Mouse (Mus musculus) lung, adult 2 months (tissue): Measurements from ENCODE around the gene Tex261. TPM values are rescaled to one million over a fixed set of nuclear protein-coding genes. Genes with fewer than 3 reads are reported as not detected.
A peak's percentile ranks its signal among the peaks of the same experiment; 100 is the strongest.

Source experiments
- DNase-seq: peaks from one replicate; pipeline ENCODE4 v3.0.0; 2022
- H3K4me1 ChIP-seq: fragments of 200-500 bp; 2 replicates; pipeline ENCODE4 v1.6.1; 2011; ENCODE audit warnings: low read length; ENCODE audit not compliant: control insufficient read depth, insufficient read depth
- H3K4me3 ChIP-seq: fragments of 200-500 bp; replicated peaks from 2 replicates; pipeline ENCODE3; 2011; ENCODE audit warnings: low read depth, mild to moderate bottlenecking, control low read depth, low read length; ENCODE audit errors: extremely low read depth
- CTCF ChIP-seq: fragments of 200-500 bp; IDR thresholded peaks from 2 replicates; pipeline ENCODE4 v1.5.1; 2011; ENCODE audit warnings: mild to moderate bottlenecking, low read length, control low read depth; ENCODE audit not compliant: insufficient read depth
- POLR2A ChIP-seq: fragments of 200-500 bp; IDR thresholded peaks from 2 replicates; pipeline ENCODE4 v1.6.1; 2011; ENCODE audit warnings: low read depth, mild to moderate bottlenecking, control low read depth, low read length, borderline replicate concordance; ENCODE audit errors: extremely low read depth
- WGBS: fragments of 180-500 bp; shearing (Covaris S2); methylation state at CpG from one replicate; pipeline ENCODE4 v1.1.7; 2018; 5-methylcytosine and 5-hydroxymethylcytosine counted together
- polyA plus RNA-seq: library from polyadenylated mRNA; depleted of rRNA; stranded (reverse); fragments of >200 nt; gene quantifications from 2 replicates; pipeline ENCODE4 v1.2.3, GENCODE M21; 2012

Tex261 gene
- polyA plus RNA-seq, 1 experiment, result 101 TPM

DNA sequence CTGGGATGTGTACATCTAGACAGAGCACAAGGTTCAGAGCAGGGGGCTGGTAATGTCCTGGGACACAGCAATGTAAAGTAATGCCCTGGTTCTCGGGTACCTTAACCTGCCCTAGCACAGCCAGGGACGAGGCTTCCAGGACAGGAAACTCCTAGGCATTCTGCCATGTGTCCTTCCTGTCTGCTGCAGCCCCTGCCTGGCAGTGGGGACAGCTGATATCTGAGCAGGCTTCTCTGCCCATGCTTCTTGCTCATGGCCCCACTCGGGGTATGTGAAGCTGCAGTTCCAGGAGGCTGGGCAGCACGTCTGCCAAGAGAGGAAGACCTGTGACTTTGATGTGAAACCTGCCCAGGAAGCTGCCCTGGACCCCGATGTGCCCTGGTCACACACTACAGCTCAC lies 7.1 kb downstream of the Tex261 start:
- TF ChIP-seq CTCF (no peak), POLR2A (no peak)
- Histone ChIP-seq H3K4me1 (peaks cover 4% of the 10 kb centered on the region; the same call in 1 of the 2 replicates), H3K4me3 (no peak overlapping the region)
- no peak for DNase-seq
- 30% methylated on average over 5 of the region's 5 CpGs for WGBS

DNA sequence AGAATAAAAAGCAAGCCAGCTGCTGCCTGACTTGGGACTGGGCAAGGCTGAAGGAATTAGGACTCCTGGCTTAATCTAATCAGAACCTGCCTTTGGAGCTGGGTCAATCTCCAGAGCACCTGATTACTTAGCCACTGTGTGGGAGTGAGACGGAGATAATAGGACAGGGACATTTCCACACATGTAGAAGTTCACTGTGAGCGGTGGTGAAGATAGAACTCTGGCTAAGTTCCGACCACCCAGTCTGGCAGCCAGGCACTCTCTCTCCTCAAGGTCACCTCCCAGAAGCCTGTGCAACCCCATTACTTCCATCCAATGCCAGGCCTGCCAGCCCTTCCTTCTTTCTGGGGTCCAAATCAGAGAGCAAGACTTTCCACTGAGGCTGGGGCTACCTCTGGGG lies 8.6 kb downstream of the Tex261 start:
- TF ChIP-seq POLR2A, result no peak
- no peak for TF ChIP-seq CTCF
- WGBS, result 91% methylated on average over 3 of the region's 3 CpGs
- Histone ChIP-seq H3K4me1 (peaks cover 10% of the 10 kb centered on the region), H3K4me3 (no peak overlapping the region)
- no peak for DNase-seq

DNA sequence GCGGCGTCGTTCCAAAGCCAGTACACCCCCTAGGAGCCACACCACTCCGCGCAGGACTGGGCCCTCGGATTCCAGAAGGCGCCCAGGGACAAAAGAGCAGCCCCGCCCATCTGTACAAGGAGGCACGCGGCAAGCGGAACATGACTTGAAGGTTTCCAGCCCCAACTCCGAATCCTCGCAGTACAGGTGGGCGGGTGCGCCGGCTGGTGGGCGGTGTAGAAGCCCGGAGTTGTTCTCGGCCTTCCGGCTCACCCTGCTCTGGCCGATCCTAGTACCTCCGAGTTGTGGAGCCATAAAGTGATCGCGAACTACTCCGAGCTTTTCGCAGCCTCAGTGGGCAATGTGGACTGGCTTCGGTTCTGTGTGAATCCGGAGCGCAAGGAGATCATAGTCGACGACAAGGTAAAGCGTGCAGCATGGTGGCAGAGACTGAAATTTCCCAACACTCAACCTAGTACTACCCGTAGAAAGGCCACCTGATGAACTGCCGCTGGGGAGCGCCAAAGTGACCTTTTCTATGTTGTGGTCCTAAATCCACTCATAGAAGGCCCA lies 12.7 kb downstream of the Tex261 start:
- DNase-seq, result peak; percentile 34
- Histone ChIP-seq H3K4me3 (peak overlapping the region; percentile 4), H3K4me1 (peaks cover 6% of the 10 kb centered on the region; the same call in 1 of the 2 replicates)
- WGBS, result 4% methylated on average over 35 of the region's 35 CpGs
- TF ChIP-seq POLR2A (no peak), CTCF (no peak)

DNA sequence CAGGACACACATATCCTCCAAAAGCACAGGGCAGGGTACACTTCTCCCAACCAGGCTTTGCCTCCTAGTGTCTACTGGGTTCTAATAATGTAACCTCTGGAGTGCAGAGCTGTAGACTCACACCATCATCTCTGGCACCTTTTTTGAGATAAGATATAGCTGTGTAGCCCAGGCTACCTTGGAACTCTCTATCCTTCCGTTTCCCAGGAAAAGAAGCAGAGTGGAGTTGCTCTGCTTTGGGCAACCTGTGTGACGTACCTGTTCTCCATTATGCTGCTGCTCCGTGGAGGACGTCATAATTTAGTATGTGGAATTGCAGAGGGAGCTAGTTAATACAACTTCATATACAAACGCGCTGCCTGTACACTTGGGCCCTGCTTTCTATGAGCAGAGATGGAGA lies 13.3 kb downstream of the Tex261 start, which contains the start of gene Ankrd53:
TSS of gene Ankrd53 (plus strand) at position 301 of the 400 bp plus-strand sequence.
- no peak for TF ChIP-seq CTCF
- TF ChIP-seq POLR2A, result no peak
- 34% methylated on average over 6 of the region's 6 CpGs for WGBS
- Histone ChIP-seq H3K4me3 (peak within 1 kb of the TSS; percentile 4), H3K4me1 (peaks cover 6% of the 10 kb centered on the region; the same call in 1 of the 2 replicates)
- DNase-seq, result no peak

DNA sequence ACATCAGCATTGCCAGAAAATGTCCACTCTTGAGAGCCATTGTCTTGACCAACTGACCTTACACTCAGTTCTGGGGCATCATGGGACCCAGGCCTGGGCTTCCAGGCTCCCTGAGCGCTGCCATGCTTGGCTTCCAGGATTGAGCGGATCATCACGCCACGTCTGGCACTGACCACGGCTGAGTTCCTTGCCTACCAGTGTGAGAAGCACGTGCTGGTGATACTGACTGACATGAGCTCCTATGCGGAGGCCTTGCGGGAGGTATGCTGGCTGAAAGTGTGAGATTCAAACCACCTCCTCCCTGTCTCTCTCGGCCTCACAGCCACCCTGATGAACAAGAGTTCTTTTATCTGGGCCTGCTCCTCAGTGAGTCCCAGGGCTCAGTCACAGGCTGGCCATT lies 19.6 kb downstream of the Tex261 start:
- TF ChIP-seq POLR2A (no peak), CTCF (no peak)
- Histone ChIP-seq H3K4me3 (no peak overlapping the region), H3K4me1 (no peaks in the 10 kb centered on the region)
- DNase-seq, result no peak
- WGBS, result 76% methylated on average over 9 of the region's 9 CpGs

DNA sequence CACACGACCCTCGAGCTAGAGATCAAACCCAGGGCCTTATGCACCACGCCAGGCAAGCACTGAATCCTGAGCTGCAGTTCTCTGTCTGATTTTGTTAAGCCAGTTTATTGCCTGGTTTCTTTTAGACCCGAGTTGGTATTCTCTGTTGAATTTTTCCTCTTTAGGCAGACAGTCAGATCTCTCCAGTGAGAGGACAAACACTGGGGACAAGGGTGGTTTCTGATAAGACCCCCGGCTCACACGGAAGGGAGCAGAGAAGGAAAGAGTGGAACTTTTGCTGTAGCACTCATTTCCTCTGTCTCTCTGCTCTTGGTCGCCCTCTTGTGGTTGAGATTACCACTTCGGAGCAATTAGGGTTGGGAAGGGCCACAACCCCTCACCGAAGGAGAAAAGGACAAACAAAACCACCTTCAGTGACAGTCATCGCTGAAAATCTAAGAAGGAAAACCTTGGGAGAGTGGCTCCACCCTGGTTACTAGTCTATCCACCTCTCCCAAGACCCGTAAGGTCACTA lies 25.4 kb downstream of the Tex261 start:
- no peaks in the 10 kb centered on the region for H3K4me1 ChIP-seq
- no peak overlapping the region for H3K4me3 ChIP-seq
- TF ChIP-seq CTCF, result peak; percentile 61
- TF ChIP-seq POLR2A, result no peak
- WGBS, result 9% methylated on average over 11 of the region's 11 CpGs
- peak; percentile 51 for DNase-seq

DNA sequence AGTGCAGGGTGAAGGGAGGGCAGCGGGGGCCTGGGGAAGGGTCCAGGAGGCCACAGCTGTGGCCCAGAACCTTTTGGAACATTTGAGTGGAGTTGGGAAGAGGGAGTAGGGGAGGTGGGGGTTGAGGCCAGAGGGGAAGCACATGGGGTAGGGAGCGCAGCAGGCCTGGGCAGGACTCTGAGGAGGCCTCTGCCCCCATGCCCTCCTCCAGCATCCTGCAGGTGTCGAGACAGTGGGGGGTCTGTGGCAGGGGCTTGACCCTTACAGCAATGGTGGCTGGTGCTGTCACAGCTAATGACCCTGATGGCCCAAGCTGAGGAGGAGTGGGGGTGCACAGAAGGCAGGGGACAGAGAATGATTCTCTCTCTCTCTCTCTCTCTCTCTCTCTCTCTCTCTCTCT lies 26.3 kb downstream of the Tex261 start:
- no peak for TF ChIP-seq POLR2A
- no peak for TF ChIP-seq CTCF
- WGBS, result 77% methylated on average over 3 of the region's 3 CpGs
- DNase-seq, result no peak
- H3K4me3 ChIP-seq, result no peak overlapping the region
- H3K4me1 ChIP-seq, result no peaks in the 10 kb centered on the region

DNA sequence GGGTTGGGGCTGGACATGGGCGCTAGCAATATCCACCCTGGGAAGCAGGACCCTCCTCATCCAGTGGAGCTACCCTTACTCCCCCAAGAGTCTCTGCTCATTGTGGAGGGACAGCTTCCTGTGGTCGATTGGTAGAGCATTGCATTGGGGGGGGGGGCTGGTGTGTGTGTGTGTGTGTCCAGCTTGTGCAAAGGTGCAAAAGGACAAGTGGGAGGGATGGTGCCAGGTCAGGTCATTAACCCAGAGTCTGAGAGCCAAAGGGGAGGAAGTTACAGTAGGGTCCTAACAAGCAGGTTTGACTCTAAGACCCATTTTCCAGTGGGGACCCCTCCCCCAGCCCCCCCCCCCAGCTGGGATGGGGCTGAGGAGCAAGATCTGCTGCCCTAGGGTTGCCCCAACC lies 30.1 kb downstream of the Tex261 start:
- DNase-seq, result no peak
- no peak for TF ChIP-seq POLR2A
- no peak for TF ChIP-seq CTCF
- Histone ChIP-seq H3K4me1 (no peaks in the 10 kb centered on the region), H3K4me3 (no peak overlapping the region)
- WGBS, result 41% methylated on average over 2 of the region's 2 CpGs

DNA sequence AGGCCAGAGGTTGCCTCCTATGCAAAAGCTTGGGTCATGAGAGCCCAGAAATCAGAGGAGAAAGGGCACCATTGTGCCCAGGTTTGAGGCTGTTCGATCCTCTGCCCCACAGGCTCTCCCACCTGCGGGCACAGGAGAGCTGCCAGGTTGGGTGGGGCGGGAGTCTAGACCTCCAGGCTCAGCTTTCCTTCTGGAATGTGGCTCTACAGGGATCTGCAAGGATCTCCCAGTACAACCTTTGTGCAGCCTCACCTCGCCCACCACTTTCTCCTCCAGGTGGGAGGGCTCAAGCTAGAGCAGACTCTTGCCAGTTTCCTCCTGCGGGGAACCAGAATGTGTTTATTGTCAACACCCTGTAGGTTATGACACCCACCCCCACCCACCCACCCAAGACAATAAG lies 31.1 kb downstream of the Tex261 start:
- no peak for TF ChIP-seq CTCF
- TF ChIP-seq POLR2A, result no peak
- Histone ChIP-seq H3K4me3 (no peak overlapping the region), H3K4me1 (no peaks in the 10 kb centered on the region)
- no peak for DNase-seq
- WGBS, result 53% methylated on average over 5 of the region's 5 CpGs

DNA sequence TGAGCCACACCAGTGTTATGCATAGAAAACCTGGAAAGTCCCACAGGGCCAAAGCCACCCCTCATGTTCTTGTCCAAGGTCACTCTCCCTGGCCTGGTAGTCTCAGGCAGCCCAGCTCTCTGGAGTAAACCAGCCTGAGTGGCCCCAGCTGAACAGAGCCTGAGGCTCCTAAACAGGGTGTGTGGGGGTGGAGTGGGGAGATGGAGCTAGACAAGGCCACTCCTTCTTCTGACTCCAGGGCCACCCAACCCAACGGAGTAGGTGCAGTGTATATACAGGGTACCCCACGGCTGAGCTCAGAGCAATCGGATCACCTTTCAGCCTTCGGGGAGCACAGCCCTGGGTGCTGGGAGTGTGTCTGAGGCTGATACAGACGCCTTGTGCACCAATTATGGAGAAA lies 31.5 kb downstream of the Tex261 start:
- no peak for DNase-seq
- TF ChIP-seq POLR2A (no peak), CTCF (no peak)
- WGBS, result 63% methylated on average over 5 of the region's 5 CpGs
- Histone ChIP-seq H3K4me1 (no peaks in the 10 kb centered on the region), H3K4me3 (no peak overlapping the region)

DNA sequence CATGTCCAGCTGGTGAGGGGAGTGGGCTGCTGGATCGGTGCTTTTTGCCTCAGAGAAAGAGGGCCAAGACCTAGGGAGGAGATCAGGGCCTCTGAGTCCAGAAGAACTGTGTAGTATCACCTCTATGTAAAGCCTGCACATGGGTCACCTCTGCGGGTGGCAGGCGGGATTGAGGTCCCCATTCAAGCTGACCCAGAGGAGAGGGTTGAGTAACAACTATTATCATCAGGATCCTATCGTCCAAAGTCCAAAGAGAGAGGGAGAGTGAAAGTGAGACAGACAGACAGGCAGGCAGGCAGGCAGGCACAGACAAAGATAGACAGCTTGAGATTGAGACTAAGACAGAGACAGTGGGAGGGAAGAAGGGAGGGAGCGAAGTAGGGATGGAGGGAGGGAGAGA lies 32.4 kb downstream of the Tex261 start:
- 70% methylated on average over 5 of the region's 5 CpGs for WGBS
- H3K4me1 ChIP-seq, result no peaks in the 10 kb centered on the region
- no peak for TF ChIP-seq CTCF
- TF ChIP-seq POLR2A, result no peak
- DNase-seq, result no peak
- no peak overlapping the region for H3K4me3 ChIP-seq
